Mouse (Mus musculus) limb, embryonic 12.5 days (tissue): ENCODE measurements around the gene Casq2. TPM values are rescaled to one million over a fixed set of nuclear protein-coding genes. Genes with fewer than 3 reads are reported as not detected.

Source experiments
- ATAC-seq: fragments of 200-750 bp; cut with Nextera tagmentation; 2 replicates; pipeline ENCODE4 v1.8.0; 2017; ENCODE audit warnings: low read depth, moderate TSS enrichment; ENCODE audit not compliant: insufficient number of reproducible peaks, insufficient read depth, low FRiP score, low TSS enrichment
- H3K27ac ChIP-seq: fragments of 300-500 bp; sonication (generic); 2 replicates; pipeline ENCODE4 v1.5.1; 2016; ENCODE audit warnings: mild to moderate bottlenecking, moderate library complexity
- H3K27me3 ChIP-seq: fragments of 300-500 bp; sonication (generic); 2 replicates; pipeline ENCODE4 v1.6.1; 2016; ENCODE audit warnings: mild to moderate bottlenecking, moderate library complexity
- H3K36me3 ChIP-seq: fragments of 300-500 bp; sonication (generic); 2 replicates; pipeline ENCODE4 v1.6.1; 2016; ENCODE audit warnings: mild to moderate bottlenecking, moderate library complexity
- H3K4me1 ChIP-seq: fragments of 300-500 bp; sonication (generic); replicated peaks from 2 replicates; pipeline ENCODE4 v1.6.1; 2016
- H3K4me2 ChIP-seq: fragments of 300-500 bp; sonication (generic); 2 replicates; pipeline ENCODE4 v1.6.1; 2016; ENCODE audit warnings: mild to moderate bottlenecking, moderate library complexity
- H3K4me3 ChIP-seq: fragments of 300-500 bp; sonication (generic); replicated peaks from 2 replicates; pipeline ENCODE4 v1.5.1; 2016; ENCODE audit warnings: mild to moderate bottlenecking
- H3K9ac ChIP-seq: fragments of 300-500 bp; sonication (generic); replicated peaks from 2 replicates; pipeline ENCODE4 v1.6.1; 2016; ENCODE audit warnings: mild to moderate bottlenecking, moderate library complexity
- H3K9me3 ChIP-seq: fragments of 300-500 bp; sonication (generic); 2 replicates; pipeline ENCODE4 v1.6.1; 2016; ENCODE audit warnings: mild to moderate bottlenecking, moderate library complexity
- WGBS: fragments of 180-500 bp; shearing (Covaris S2); methylation state at CpG from one replicate; pipeline ENCODE4 v1.1.7; 2016; 5-methylcytosine and 5-hydroxymethylcytosine counted together
- polyA plus RNA-seq: library from polyadenylated mRNA; unstranded; fragments of >200 nt; fragmentation: Nextera tagmentation; extraction: Ambion mirVana; gene quantifications from 2 replicates; pipeline ENCODE4 v1.2.1, GENCODE M21; 2016

Casq2 gene
- polyA plus RNA-seq, 1 experiment from 2014 or later: 15.6 TPM

GRCm38 (mm10) chr3:102061923-102062670, 24.1 kb upstream of the Casq2 start:
- Histone ChIP-seq H3K4me2 (no peak overlapping the region), H3K27me3 (no peaks in the 10 kb centered on the region), H3K4me1 (0 out of 2 replicates have a peak, but pooled peaks cover 4% of the 10 kb centered on the region), H3K9ac (no peak overlapping the region), H3K27ac (no peak overlapping the region), H3K4me3 (no peak overlapping the region), H3K36me3 (no peaks in the 10 kb centered on the region), H3K9me3 (no peaks in the 10 kb centered on the region)
- peak; percentile 78 for ATAC-seq
- 38% methylated on average over 14 of the region's 14 CpGs for WGBS

- WGBS: 32% methylated on average over 8 of the region's 8 CpGs
- no peak for ATAC-seq
- Histone ChIP-seq H3K4me3 (no peak overlapping the region), H3K36me3 (no peaks in the 10 kb centered on the region), H3K9me3 (no peaks in the 10 kb centered on the region), H3K27me3 (no peaks in the 10 kb centered on the region), H3K27ac (no peak overlapping the region), H3K4me2 (no peak overlapping the region), H3K4me1 (0 out of 2 replicates have a peak, but pooled peaks cover 4% of the 10 kb centered on the region), H3K9ac (no peak overlapping the region)
These were observed 23.6 kb upstream of the Casq2 start for GRCm38 (mm10) chr3:102062671-102063010.

- H3K27ac ChIP-seq: no peak overlapping the region
These were observed 22.7 kb upstream of the Casq2 start for GRCm38 (mm10) chr3:102063273-102064120.

GRCm38 (mm10) chr3:102064566-102064965, 21.6 kb upstream of the Casq2 start:
- WGBS: 79% methylated on average over 6 of the region's 6 CpGs
- Histone ChIP-seq H3K4me3 (no peak overlapping the region), H3K36me3 (no peaks in the 10 kb centered on the region)

More at GRCm38 (mm10) chr3:102063273-102064120, 22.7 kb upstream of the Casq2 start:
- Histone ChIP-seq H3K4me3 (no peak overlapping the region), H3K4me2 (no peak overlapping the region), H3K4me1 (0 out of 2 replicates have a peak, but pooled peaks cover 4% of the 10 kb centered on the region), H3K27me3 (no peaks in the 10 kb centered on the region), H3K36me3 (no peaks in the 10 kb centered on the region), H3K9me3 (no peaks in the 10 kb centered on the region), H3K9ac (no peak overlapping the region)
- 59% methylated on average over 10 of the region's 10 CpGs for WGBS
- no peak for ATAC-seq

GRCm38 (mm10) chr3:102067306-102067705, 18.9 kb upstream of the Casq2 start:
- Histone ChIP-seq H3K9me3 (no peaks in the 10 kb centered on the region), H3K9ac (no peak overlapping the region), H3K4me1 (0 out of 2 replicates have a peak, but pooled peaks cover 4% of the 10 kb centered on the region), H3K36me3 (no peaks in the 10 kb centered on the region), H3K27ac (no peak overlapping the region), H3K4me2 (no peak overlapping the region), H3K4me3 (no peak overlapping the region), H3K27me3 (no peaks in the 10 kb centered on the region)
- no peak for ATAC-seq
- WGBS: 77% methylated on average over 1 of the region's 1 CpGs

More at GRCm38 (mm10) chr3:102064566-102064965, 21.6 kb upstream of the Casq2 start:
- Histone ChIP-seq H3K27me3 (no peaks in the 10 kb centered on the region), H3K4me1 (0 out of 2 replicates have a peak, but pooled peaks cover 4% of the 10 kb centered on the region), H3K4me2 (no peak overlapping the region), H3K27ac (no peak overlapping the region), H3K9me3 (no peaks in the 10 kb centered on the region), H3K9ac (no peak overlapping the region)
- no peak for ATAC-seq

GRCm38 (mm10) chr3:102067861-102068260, 18.4 kb upstream of the Casq2 start:
- no peak for ATAC-seq
- WGBS: 90% methylated on average over 2 of the region's 2 CpGs
- H3K36me3 ChIP-seq: no peaks in the 10 kb centered on the region
- no peak overlapping the region for H3K4me3 ChIP-seq
- no peaks in the 10 kb centered on the region for H3K9me3 ChIP-seq
- H3K27me3 ChIP-seq: no peaks in the 10 kb centered on the region
- H3K4me1 ChIP-seq: no peaks in the 10 kb centered on the region
- no peak overlapping the region for H3K9ac ChIP-seq
- no peak overlapping the region for H3K27ac ChIP-seq
- H3K4me2 ChIP-seq: no peak overlapping the region

GRCm38 (mm10) chr3:102069260-102069659, 17.0 kb upstream of the Casq2 start:
- no peak overlapping the region for H3K4me3 ChIP-seq
- no peak for ATAC-seq
- H3K36me3 ChIP-seq: no peaks in the 10 kb centered on the region
- no peak overlapping the region for H3K27ac ChIP-seq
- H3K27me3 ChIP-seq: no peaks in the 10 kb centered on the region
- 75% methylated on average over 4 of the region's 4 CpGs for WGBS
- no peak overlapping the region for H3K9ac ChIP-seq
- H3K4me2 ChIP-seq: no peak overlapping the region
- no peaks in the 10 kb centered on the region for H3K9me3 ChIP-seq
- H3K4me1 ChIP-seq: no peaks in the 10 kb centered on the region

- no peak for ATAC-seq
- H3K36me3 ChIP-seq: no peaks in the 10 kb centered on the region
- 75% methylated on average over 5 of the region's 5 CpGs for WGBS
- H3K9ac ChIP-seq: no peak overlapping the region
- H3K4me3 ChIP-seq: no peak overlapping the region
- H3K9me3 ChIP-seq: no peaks in the 10 kb centered on the region
- no peak overlapping the region for H3K4me2 ChIP-seq
- H3K27ac ChIP-seq: no peak overlapping the region
- no peaks in the 10 kb centered on the region for H3K4me1 ChIP-seq
- no peaks in the 10 kb centered on the region for H3K27me3 ChIP-seq
These were observed 16.5 kb upstream of the Casq2 start for GRCm38 (mm10) chr3:102069686-102070085.

- no peak overlapping the region for H3K27ac ChIP-seq
- H3K36me3 ChIP-seq: no peaks in the 10 kb centered on the region
- no peaks in the 10 kb centered on the region for H3K9me3 ChIP-seq
- no peaks in the 10 kb centered on the region for H3K27me3 ChIP-seq
- no peaks in the 10 kb centered on the region for H3K4me1 ChIP-seq
- no peak for ATAC-seq
- H3K4me3 ChIP-seq: no peak overlapping the region
- WGBS: 88% methylated on average over 7 of the region's 7 CpGs
- no peak overlapping the region for H3K9ac ChIP-seq
- no peak overlapping the region for H3K4me2 ChIP-seq
These were observed 15.9 kb upstream of the Casq2 start for GRCm38 (mm10) chr3:102070360-102070759.

- Histone ChIP-seq H3K9ac (no peak overlapping the region), H3K36me3 (no peaks in the 10 kb centered on the region), H3K27ac (no peak overlapping the region), H3K4me2 (no peak overlapping the region), H3K27me3 (no peaks in the 10 kb centered on the region), H3K4me1 (no peaks in the 10 kb centered on the region), H3K4me3 (no peak overlapping the region), H3K9me3 (no peaks in the 10 kb centered on the region)
- 97% methylated on average over 3 of the region's 3 CpGs for WGBS
- no peak for ATAC-seq
These were observed 15.2 kb upstream of the Casq2 start for GRCm38 (mm10) chr3:102071016-102071415.

- no peak for ATAC-seq
- Histone ChIP-seq H3K4me2 (no peak overlapping the region), H3K4me1 (no peaks in the 10 kb centered on the region), H3K9ac (no peak overlapping the region), H3K36me3 (no peaks in the 10 kb centered on the region), H3K27ac (no peak overlapping the region), H3K27me3 (peaks cover 9% of the 10 kb centered on the region), H3K9me3 (no peaks in the 10 kb centered on the region), H3K4me3 (no peak overlapping the region)
- WGBS: 80% methylated on average over 2 of the region's 2 CpGs
These were observed 6.8 kb upstream of the Casq2 start for GRCm38 (mm10) chr3:102079413-102079812.
